Mouse (Mus musculus) lung, postnatal 4 days (tissue): ENCODE measurements around the gene Haus8.
A peak's percentile ranks its signal among the peaks of the same experiment; 100 is the strongest.
"Not testable (repeated sequence)": the region's sequence is repeated elsewhere in the genome, so short reads cannot be mapped to it uniquely, and the experiment has no call there.

Experiments
- DNase-seq, 2 experiments: peaks; one replicate each; pipeline ENCODE4 v3.0.0; 2021

Gene Haus8

DNA sequence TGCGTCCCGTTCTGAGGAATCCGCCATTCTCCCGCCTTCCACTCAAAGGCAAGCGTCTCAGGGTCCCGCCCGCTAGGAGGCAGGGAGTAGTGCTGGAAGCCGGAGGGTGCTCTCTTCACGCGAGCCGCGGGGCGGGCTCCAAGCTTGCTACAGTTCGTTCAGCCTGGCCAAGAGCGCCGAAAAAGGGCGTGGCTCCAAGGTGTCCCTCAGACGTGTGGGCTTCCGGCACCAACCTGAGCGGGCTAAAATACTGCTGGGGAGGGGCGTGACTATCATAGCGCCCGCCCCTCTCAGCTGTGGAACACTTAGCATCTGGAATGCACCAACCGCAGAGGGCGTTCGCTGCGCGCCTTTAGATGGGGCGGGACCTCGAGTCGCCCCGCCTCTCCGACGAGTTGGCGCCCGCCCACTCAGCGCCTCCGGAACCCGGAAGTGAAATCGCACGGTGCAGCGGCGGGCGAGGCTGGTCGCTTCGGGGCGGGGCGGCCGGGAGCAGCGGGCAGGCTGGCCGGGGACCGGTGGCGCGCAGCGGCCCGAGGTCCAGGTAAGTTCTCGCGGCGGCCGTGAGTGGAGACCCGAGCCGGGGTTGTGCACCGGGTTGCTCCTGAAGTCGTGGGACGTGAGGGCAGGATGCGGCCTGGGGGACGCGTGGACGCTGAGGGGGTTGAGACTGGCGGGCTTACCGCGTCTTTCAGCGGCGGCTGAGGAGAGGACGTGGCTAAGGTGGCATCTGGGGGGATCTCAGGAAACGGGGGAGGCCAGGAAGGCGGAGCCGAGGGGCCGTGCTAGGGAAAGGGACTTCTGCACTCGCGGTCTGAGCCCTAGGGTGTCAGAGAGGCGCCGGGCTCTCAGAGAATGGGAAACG, at the start of gene Haus8, which contains the start of gene Myo9b:
Haus8 (minus strand) TSS at position 649 of the 865 bp plus-strand sequence.
Myo9b (plus strand) TSS at position 429 of the 865 bp plus-strand sequence.
- peak; percentile 98 to 99 for DNase-seq

- DNase-seq = not testable (repeated sequence)
These were observed 47.0 kb upstream of the Haus8 start for GRCm38 (mm10) chr8:71319760-71320159.

- DNase-seq = not testable (repeated sequence)
These were observed 45.9 kb upstream of the Haus8 start for GRCm38 (mm10) chr8:71318610-71319009.

DNA sequence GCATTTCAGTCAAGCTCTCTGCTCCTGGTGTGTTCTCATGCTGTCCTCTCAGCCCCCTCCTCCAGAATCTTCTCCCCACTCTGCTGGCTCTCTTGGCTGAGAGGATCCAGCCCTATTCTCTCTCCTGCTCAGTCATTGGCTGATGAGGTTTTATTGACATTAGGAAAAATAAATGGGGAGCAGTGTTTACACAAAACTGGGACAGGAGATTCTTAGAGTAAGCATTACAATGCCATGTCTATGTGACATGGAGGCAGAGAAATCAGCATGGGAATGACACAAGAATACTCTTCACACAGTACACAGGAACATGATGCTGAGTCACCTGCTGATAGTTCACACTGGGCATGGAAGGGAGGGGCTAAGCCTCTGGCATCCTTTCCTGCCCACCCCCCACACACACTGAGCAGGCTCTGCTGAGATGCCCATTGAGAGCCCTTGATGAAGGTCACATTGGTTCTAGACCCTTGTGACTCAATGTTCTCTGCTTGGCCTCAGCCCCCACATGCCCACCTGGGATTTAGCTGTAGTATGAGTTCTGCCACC, 43.8 kb upstream of the Haus8 start:
- DNase-seq = no peak

DNA sequence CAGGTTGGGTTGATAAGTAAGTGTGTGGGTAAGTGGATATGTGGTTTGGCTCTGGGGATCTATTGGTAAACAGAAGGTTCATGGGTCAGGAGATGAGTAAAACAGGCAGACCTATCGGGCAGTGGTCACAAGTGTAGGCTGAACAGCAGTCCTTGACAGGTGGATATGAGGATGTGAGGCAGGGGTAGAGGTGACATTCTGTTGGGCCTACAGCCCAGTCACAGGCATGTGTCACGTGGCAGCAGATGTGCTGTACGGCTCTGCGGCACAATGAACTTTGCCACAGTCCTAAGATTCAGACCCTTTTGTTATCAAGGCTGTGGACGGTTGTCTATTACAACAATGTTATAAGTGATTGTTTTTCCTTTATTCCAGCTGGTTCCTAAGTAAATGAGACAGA, 43.2 kb upstream of the Haus8 start:
- DNase-seq = no peak

DNA sequence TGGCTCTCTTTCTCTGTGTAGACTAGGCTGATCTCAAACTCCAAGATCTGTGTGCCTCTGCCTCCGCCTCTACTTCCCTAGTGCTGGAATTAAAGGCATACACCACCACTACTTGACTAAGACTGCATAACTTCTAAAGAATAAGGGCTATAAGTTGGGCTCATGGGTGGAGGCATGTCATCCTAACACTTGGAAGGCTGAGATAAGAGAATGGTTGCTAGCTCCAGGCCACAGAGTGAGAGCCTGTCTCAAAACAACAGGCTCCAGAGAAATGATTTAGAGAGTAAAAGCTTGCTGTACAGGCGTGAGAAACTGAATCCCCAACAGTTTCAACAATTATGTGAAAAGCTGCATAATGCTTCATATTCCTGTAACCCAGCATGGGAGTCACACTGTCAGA, 41.2 kb upstream of the Haus8 start:
- DNase-seq = no peak

- peak; percentile 30 to 47 for DNase-seq
These were observed 40.0 kb upstream of the Haus8 start for GRCm38 (mm10) chr8:71312700-71313099.

- peak in 1 of 2 experiments; percentile 38 for DNase-seq
These were observed 37.7 kb upstream of the Haus8 start for GRCm38 (mm10) chr8:71310446-71310845.

GRCm38 (mm10) chr8:71307913-71308312, 35.2 kb upstream of the Haus8 start:
- DNase-seq = no peak

DNA sequence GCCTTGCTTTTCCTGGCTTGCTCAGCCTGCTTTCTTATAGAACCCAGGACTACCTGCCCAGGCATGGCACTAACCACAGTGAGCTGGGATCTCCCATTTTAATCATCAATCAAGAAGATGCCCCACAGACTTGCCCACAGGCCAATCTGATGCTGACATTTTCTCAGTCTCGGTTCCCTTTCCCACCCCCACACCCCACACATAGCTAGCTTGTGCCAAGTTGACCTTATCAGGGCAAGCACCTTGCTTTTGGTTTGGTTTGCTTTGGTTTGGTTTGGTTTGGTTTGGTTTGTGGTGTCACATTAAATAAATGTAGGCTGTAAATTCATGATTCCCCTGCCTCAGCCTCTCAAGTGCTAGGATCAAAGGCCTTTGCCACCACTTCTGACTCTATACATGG, 34.6 kb upstream of the Haus8 start:
- no peak for DNase-seq

DNA sequence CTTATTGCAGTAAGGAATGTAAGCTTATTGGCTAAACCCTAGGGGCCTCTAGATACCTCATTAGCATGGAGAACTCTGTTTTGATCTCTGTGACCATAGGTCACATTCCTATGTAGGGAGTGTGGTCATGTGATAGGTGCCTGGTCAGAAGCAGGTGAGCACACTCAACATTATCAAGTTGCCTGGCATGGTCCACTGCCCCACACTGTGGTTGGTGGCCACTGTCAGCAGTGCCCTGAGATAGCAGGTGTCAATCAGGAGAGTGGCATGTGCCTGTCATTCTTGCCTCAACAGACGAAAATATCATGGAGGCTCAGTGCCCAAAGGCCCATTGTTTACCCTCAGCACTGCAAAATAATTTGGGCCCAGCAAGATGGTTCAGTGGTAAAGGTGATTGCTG, 33.3 kb upstream of the Haus8 start:
- DNase-seq = no peak

DNA sequence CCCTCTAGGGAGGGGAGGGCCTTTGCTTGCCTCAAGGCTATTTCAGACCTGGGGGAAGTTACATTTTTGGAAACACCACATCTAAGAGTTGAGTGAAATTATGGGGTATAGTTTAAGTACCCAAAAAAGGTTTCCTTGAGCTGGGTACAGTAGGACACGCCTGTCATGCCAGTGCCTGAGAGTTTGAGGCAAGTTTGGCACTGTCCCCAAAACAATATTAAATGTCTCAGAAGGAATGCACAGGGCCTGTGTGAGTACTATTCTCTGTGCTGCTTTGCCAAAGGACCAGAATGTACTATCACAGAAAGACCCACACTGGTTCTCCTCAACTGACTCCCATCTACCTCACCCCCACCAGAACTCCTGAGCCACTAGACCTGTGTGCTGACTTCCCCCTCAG, 30.9 kb upstream of the Haus8 start:
- DNase-seq = no peak

DNA sequence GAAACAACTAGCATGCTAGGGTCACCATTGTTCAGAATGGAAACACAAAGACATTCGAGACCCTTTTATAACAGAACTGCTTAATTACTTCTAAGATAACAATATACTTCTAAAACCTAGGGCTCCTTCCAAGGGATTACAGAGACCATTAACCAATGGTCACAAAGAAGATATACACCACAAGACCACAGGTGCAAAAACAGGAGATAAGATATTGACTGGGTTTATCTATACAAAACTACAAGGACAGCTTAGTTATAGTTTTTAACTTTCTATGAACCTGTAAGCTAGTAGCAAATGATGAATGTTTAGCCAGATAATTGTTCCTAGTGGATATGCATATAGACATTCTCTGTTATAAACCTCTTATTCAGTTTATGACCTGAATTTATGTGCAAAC, 30.1 kb upstream of the Haus8 start:
- no peak for DNase-seq

DNA sequence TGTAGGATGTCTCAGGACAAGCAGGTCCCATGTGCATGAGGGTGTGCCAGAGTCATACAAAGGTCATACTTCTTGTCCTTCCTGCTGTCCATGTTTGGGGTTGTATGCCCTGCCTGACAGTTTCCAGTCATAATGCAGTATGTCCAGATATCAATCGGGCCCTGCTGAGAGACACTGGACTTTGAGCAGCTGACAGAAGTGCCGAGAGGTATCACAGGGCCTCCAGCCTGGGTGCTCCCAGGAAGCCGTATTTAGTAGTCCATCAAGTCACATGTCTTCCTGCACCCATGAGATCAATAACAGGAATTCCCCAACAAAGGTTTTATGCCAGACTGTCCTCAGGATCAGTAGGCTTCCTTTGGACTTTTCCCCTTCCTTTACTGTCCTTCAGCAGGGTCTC, 27.0 kb upstream of the Haus8 start:
- no peak for DNase-seq

- DNase-seq = no peak
These were observed 24.7 kb upstream of the Haus8 start for GRCm38 (mm10) chr8:71297439-71297838.

- DNase-seq = no peak
These were observed 24.1 kb upstream of the Haus8 start for GRCm38 (mm10) chr8:71296784-71297183.

DNA sequence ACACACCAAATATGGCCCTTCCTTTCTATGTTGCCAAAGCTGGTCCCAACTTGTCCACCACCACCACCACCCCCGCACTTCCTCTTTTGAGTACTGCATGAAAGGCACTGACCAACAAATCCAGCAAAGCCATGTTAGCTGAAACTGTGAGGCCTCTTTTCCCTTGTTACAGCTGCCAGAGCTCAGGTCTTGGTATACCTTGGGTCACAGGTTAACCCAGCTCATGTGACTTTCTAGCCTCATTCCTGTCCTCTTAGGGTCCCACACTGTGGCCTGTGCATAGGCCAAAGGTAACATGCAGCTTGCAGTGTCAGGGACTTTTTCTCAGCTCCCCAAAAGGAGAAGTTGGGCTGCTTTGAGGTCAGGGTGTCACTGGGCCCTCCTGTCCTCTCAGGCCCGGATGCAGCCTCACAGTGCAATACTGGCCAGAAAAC, 23.5 kb upstream of the Haus8 start:
- DNase-seq = peak; percentile 46 to 48

DNA sequence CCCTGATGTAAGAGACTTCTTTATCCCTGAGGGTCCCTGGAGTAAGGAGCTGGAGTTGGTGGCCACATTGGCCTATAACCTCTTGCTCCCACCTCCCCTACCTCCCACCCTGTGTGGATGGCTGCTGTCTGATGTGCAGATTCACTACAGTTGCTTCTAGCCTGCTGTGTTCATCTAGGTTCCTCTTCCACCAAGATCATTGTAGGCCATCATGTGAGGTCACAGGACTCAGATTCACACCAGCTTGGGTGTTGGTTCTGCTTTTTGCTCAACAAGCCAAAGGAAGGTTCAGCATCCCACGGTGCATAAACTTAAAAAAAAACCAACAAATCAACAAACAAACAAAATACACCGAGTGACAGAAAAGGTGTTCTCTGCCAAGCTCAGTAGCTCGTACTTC, 21.2 kb upstream of the Haus8 start:
- DNase-seq = not testable (repeated sequence)

DNA sequence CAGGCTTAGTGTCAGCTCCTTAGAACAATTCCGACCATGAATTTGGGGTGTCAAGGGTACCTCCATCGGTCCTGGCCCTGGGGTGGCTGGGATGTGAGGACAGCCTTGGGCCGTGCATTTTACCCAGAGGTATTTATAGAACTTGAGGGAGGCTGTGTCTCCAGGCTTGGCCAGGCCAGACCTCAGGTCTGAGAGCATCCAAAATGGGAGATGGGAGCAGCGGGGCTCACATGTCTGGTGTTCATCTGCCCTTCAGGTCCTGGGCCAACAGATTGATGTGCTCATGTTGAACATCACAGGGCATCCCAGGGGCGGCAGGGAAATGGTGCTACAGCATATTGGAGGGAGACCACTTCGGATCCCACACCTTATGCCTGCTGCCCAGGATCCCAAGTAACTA, 18.6 kb upstream of the Haus8 start:
- no peak for DNase-seq

DNA sequence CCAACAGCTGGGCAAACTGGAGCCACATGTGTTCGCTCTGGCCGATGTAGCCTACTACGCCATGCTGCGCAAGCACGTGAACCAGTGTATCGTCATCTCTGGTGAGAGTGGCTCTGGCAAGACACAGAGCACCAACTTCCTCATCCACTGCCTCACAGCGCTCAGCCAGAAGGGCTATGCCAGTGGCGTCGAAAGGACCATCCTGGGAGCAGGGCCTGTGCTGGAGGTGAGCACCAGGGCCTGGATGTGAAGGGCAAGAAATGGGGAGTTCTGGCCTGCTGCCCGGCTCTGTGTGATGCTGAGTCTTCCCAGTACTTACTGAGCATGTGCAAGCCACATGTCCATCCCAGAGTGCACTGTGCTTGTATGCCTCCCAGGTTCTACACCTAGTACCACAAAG, 18.2 kb upstream of the Haus8 start:
- DNase-seq = no peak

DNA sequence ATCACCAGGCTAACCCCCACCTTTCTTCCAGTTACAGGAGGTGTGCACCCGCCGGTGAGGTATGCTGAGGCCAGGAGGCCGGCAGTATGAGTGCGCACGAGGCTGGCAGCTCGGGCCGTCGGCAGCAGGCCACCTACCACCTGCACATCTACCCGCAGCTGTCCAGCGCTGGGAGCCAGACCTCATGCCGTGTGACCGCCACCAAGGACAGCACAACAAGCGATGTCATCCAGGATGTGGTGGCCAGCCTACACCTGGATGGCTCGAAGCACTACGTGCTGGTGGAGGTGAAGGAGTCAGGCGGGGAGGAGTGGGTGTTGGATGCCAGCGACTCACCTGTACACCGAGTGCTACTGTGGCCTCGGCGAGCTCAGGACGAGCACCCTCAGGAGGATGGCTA, 17.5 kb upstream of the Haus8 start:
- no peak for DNase-seq

GRCm38 (mm10) chr8:71289098-71289497, 16.4 kb upstream of the Haus8 start:
- DNase-seq = peak; percentile 57 to 72

DNA sequence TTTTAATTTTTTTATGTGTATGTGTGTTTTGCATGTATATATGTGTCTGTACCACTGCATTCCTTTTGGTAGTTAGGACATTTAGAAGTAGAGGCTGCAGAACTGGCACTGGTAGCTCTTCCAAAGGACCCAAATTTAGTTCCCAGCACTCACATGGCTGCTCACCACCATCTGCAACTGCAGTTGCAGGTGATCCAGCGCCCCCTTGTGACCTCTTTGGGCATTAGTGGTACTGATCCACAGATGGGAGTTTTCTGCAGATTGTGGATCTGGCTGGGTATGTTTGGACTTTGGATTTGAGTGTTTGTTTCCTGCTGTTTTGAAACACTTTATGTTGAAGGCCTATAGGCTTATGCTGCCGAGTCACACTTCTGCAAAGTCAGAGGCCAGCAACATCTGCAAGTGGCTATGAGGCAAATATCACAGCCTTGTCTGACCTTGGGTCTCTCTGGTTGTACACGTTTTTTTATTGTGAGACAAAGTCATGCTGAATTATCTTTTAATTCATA, 15.8 kb upstream of the Haus8 start:
- peak in 1 of 2 experiments; percentile 27 for DNase-seq

DNA sequence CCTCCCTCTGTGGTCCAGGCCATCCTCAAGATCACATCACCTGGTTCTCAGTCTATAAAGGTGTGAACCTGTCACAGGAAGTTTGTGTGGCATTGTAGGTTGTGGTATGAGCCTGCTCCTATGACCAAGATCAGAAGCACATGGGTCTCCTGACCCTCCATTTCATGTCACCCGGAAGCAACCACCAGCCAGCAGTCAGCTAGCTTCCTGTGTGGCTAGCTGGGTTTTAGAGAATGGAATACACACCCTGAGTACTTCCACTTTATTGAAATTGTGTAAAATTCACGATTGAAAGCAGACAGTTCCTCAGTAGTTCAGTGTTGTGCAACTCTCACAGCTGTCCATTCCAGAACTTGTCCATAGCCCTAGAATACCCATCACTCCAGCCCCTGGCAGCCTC, 13.5 kb upstream of the Haus8 start:
- DNase-seq = peak in 1 of 2 experiments; percentile 30
